Mouse (Mus musculus) kidney, adult 2 months (tissue): ENCODE measurements around the gene Trmt11. TPM values are rescaled to one million over a fixed set of nuclear protein-coding genes. Genes with fewer than 3 reads are reported as not detected.
"Not testable (repeated sequence)": the region's sequence is repeated elsewhere in the genome, so short reads cannot be mapped to it uniquely, and the experiment has no call there.

Experiments used
- DNase-seq: peaks from one replicate; pipeline ENCODE4 v3.0.0; 2021
- H3K27ac ChIP-seq: fragments of 200-500 bp; 2 replicates; pipeline ENCODE4 v1.5.1; 2012; ENCODE audit warnings: low read depth, low read length, control low read depth, inconsistent platforms; ENCODE audit not compliant: insufficient read depth
- H3K27me3 ChIP-seq: fragments of 200-500 bp; replicated peaks from 2 replicates; pipeline ENCODE4 v1.6.1; 2012; ENCODE audit warnings: mild to moderate bottlenecking, moderate library complexity, low read length, inconsistent platforms; ENCODE audit not compliant: control insufficient read depth, insufficient read depth
- H3K36me3 ChIP-seq: fragments of 200-500 bp; 2 replicates; pipeline ENCODE4 v1.6.1; 2012; ENCODE audit warnings: mild to moderate bottlenecking, moderate library complexity, low read length, inconsistent platforms; ENCODE audit not compliant: control insufficient read depth, insufficient read depth
- H3K4me1 ChIP-seq: fragments of 200-500 bp; 2 replicates; pipeline ENCODE4 v1.6.1; 2011; ENCODE audit warnings: low read length; ENCODE audit not compliant: control insufficient read depth, insufficient read depth
- H3K4me3 ChIP-seq: fragments of 200-500 bp; 2 replicates; pipeline ENCODE4 v1.5.1; 2011; ENCODE audit warnings: mild to moderate bottlenecking, low read depth, low read length, control low read depth; ENCODE audit not compliant: insufficient read depth
- CTCF ChIP-seq: fragments of 200-500 bp; conservative IDR thresholded peaks from 2 replicates; pipeline ENCODE4 v1.5.1; 2011; ENCODE audit warnings: low read depth, mild to moderate bottlenecking, control low read depth, low read length, moderate library complexity, mixed read lengths; ENCODE audit not compliant: insufficient read depth, insufficient read length
- POLR2A ChIP-seq: fragments of 200-500 bp; IDR thresholded peaks from one replicate; pipeline ENCODE4 v1.6.1; 2011; ENCODE audit warnings: low read depth, low read length, control low read depth
- WGBS: fragments of 180-500 bp; shearing (Covaris S2); methylation state at CpG from one replicate; pipeline ENCODE4 v1.1.7; 2018; 5-methylcytosine and 5-hydroxymethylcytosine counted together
- polyA plus RNA-seq: library from polyadenylated mRNA; depleted of rRNA; stranded (reverse); fragments of >200 nt; gene quantifications from 2 replicates; pipeline ENCODE4 v1.2.3, GENCODE M21; 2012

The Trmt11 gene
- polyA plus RNA-seq, 1 experiment, result 1.4 TPM

GRCm38 (mm10) chr10:30555686-30556578 lies 44.6 kb downstream of the Trmt11 start:
- no peak for DNase-seq
- Histone ChIP-seq H3K27me3 (no peaks in the 10 kb centered on the region), H3K36me3 (0 out of 2 replicates have a peak, but pooled peaks cover 3% of the 10 kb centered on the region), H3K27ac (no peak overlapping the region), H3K4me3 (no peak overlapping the region), H3K4me1 (no peaks in the 10 kb centered on the region)
- TF ChIP-seq CTCF (no peak), POLR2A (no peak)
- 94% methylated on average over 11 of the region's 11 CpGs for WGBS

DNA sequence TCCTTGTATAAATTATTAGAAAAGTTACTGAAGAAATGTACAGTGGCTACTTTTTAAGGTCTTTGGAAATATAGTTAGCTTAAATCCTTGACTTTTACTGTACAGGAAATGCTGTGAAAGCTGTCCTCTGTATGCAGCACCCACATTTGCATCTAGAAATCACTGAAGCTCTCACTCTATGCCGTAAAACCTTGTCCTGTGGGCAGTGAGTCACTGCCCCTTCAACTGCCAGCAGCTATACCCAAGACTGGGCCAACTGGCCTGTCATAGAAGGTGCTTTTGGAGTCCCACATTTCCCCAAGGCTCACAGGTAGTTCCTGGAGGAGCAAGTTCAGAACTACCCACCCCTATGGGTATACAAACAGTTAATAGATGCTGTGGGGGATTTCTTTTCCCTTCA lies 48.2 kb downstream of the Trmt11 start:
- Histone ChIP-seq H3K27ac (no peak overlapping the region), H3K4me3 (no peak overlapping the region), H3K4me1 (no peaks in the 10 kb centered on the region), H3K36me3 (0 out of 2 replicates have a peak, but pooled peaks cover 3% of the 10 kb centered on the region), H3K27me3 (no peaks in the 10 kb centered on the region)
- 91% methylated on average over 1 of the region's 1 CpGs for WGBS
- DNase-seq, result no peak
- no peak for TF ChIP-seq CTCF
- no peak for TF ChIP-seq POLR2A

- H3K27ac ChIP-seq, result no peak overlapping the region
- no peaks in the 10 kb centered on the region; the same call in 1 of the 2 replicates for H3K36me3 ChIP-seq
- no peaks in the 10 kb centered on the region for H3K27me3 ChIP-seq
- no peak overlapping the region for H3K4me3 ChIP-seq
- 79% methylated on average over 3 of the region's 3 CpGs for WGBS
- DNase-seq, result no peak
- TF ChIP-seq CTCF (no peak), POLR2A (no peak)
- H3K4me1 ChIP-seq, result no peaks in the 10 kb centered on the region
Observed at GRCm38 (mm10) chr10:30549974-30550373, 50.6 kb downstream of the Trmt11 start.

DNA sequence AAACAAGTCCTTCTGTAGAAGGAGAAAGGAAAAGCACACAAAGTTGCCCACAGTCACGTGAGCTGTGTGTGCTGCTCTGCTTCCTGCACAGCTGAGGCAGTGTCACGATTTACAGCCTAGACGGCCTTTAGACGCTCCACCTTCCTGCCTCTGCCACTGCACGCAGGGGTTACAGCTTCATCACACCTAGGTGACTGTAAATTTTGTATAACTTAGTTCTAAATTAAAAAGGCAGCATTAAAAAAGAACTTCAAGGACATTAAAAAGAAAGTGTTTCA lies 62.1 kb downstream of the Trmt11 start:
- DNase-seq, result no peak
- no peaks in the 10 kb centered on the region; the same call in 1 of the 2 replicates for H3K36me3 ChIP-seq
- WGBS, result 46% methylated on average over 5 of the region's 5 CpGs
- no peaks in the 10 kb centered on the region for H3K4me1 ChIP-seq
- no peaks in the 10 kb centered on the region for H3K27me3 ChIP-seq
- TF ChIP-seq CTCF, result no peak
- TF ChIP-seq POLR2A, result no peak
- H3K27ac ChIP-seq, result no peak overlapping the region
- no peak overlapping the region for H3K4me3 ChIP-seq

- H3K4me1 ChIP-seq, result no peaks in the 10 kb centered on the region
- H3K36me3 ChIP-seq, result no peaks in the 10 kb centered on the region; the same call in 1 of the 2 replicates
- no peak for TF ChIP-seq POLR2A
- TF ChIP-seq CTCF, result 0 out of 2 replicates have a peak, but pooled peaks have one; percentile 24
- H3K4me3 ChIP-seq, result no peak overlapping the region
- no peaks in the 10 kb centered on the region for H3K27me3 ChIP-seq
- 79% methylated on average over 10 of the region's 10 CpGs for WGBS
- H3K27ac ChIP-seq, result no peak overlapping the region
- DNase-seq, result no peak
Observed at GRCm38 (mm10) chr10:30537734-30538537, 62.6 kb downstream of the Trmt11 start.

DNA sequence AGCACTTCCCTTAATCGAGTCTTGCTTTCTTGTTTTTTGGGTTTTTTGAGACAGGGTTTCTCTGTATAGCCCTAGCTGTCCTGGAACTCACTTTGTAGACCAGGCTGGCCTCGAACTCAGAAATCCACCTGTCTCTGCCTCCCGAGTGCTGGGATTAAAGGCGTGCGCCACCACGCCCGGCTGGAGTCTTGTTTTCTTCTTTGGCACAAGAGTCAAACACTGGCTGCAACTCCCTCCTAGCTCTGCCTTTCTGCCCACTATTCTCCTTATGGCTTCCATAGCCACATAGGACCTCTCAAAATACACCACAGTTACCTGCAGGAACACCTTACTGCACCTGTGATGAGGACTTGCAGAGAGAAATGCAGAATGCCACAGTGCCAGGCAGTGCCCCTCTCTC lies 64.6 kb downstream of the Trmt11 start:
- H3K27me3 ChIP-seq, H3K27ac ChIP-seq, H3K4me3 ChIP-seq, DNase-seq, H3K4me1 ChIP-seq, H3K36me3 ChIP-seq: not testable (repeated sequence)
- WGBS, result 97% methylated on average over 7 of the region's 7 CpGs

- WGBS, result 91% methylated on average over 1 of the region's 1 CpGs
- no peak overlapping the region for H3K4me3 ChIP-seq
- no peaks in the 10 kb centered on the region for H3K4me1 ChIP-seq
- no peaks in the 10 kb centered on the region for H3K27me3 ChIP-seq
- no peak for TF ChIP-seq POLR2A
- no peak for TF ChIP-seq CTCF
- H3K27ac ChIP-seq, result no peak overlapping the region
- H3K36me3 ChIP-seq, result no peaks in the 10 kb centered on the region
- no peak for DNase-seq
Observed at GRCm38 (mm10) chr10:30527122-30527521, 73.4 kb downstream of the Trmt11 start.
